Mouse (Mus musculus): Measurements from ENCODE around the gene Zfp422. TPM values are rescaled to one million over a fixed set of nuclear protein-coding genes. Genes with fewer than 3 reads are reported as not detected.

The Zfp422 gene
- polyA plus RNA-seq, 1 experiment from 2014 or later, result 237 TPM

DNA sequence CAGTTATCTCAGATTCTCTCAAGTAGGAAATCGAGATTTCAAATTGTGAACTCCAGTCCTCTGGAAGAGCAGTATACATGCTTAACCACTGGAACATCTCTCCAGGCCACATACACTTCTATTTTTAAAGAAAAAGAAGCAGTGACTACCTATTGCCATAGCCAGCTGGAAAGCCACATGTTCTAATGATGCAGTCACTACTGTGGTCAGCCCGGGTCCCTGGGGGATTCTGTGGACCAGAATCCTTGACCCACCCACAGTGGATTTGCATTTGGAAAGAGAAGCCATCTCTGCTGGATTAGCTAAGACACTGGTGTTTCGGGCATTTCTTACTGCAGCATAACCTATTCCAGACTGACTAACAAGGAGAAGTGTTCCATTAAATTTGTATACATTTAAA is 38.6 kb upstream of the Zfp422 start:
- Histone ChIP-seq H3K27ac (0 out of 2 replicates have a peak overlapping the region, but pooled peaks have one; percentile 36), H3K4me3 (replicated peaks) (no peak overlapping the region), H3K9ac (replicated peaks) (no peak overlapping the region), H3K4me1 (replicated peaks) (peaks cover 55% of the 10 kb centered on the region), H3K36me3 (no peaks in the 10 kb centered on the region), H3K9me3 (no peaks in the 10 kb centered on the region), H3K4me2 (replicated peaks) (no peak overlapping the region), H3K27me3 (peaks cover 2% of the 10 kb centered on the region; the same call in 1 of the 2 replicates)
- ATAC-seq, result no peak
- WGBS, result 44% methylated on average over 3 of the region's 3 CpGs

DNA sequence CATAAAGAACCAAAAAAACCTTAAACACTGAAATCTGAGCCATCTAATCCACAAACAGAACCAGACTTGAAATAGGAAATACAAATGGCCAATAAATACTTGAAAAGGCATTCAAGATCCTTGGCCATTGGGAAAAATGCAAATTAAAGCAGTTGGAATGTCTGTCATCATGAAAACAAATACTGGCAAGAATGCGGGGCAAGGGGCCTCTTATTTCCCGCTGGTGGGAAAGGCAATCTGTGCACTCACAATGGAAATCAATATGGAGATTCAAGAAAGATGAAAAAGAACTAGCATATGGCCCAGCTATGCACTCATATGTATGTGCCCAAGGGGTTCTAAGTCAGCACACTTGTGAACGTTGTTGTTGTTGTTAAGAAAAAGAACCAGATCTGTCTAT is 38.1 kb upstream of the Zfp422 start:
- no peak overlapping the region for H3K4me2 ChIP-seq (replicated peaks)
- no peaks in the 10 kb centered on the region for H3K36me3 ChIP-seq
- H3K4me1 ChIP-seq (replicated peaks), result peaks cover 50% of the 10 kb centered on the region
- no peak for ATAC-seq
- no peaks in the 10 kb centered on the region; the same call in 1 of the 2 replicates for H3K27me3 ChIP-seq
- WGBS, result 16% methylated on average over 3 of the region's 3 CpGs
- 0 out of 2 replicates have a peak overlapping the region, but pooled peaks have one; percentile 35 for H3K27ac ChIP-seq
- no peaks in the 10 kb centered on the region for H3K9me3 ChIP-seq
- no peak overlapping the region for H3K4me3 ChIP-seq (replicated peaks)
- no peak overlapping the region for H3K9ac ChIP-seq (replicated peaks)

DNA sequence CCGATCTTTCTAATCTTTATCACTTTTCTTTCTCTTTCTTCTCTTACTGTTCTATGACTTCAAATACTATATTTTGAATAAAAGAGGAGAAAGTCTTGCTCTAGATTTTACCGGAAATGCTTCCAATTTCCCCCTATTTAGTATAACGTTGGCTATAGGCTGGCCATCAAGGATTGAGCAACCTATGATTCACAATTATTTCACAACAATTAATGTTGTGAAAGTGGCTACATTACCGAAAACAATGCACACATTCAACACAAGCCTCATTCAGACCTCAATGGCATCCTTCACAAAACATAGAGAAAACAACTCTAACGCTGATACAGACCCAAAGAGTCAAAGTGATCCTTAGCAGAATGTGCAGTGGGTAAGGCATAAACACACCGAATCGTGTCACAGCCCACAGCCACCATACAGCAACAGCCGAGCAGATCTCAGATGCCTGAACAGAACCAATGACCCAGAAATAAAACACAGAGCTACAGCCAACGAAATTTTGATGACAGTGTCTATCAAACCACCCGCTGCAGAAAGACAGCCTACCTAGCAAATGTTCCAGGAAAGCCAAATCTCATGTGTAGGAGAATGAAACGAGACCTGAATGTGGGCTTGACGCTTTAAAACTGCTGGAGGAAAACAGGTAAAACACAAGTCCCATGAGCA is 37.4 kb upstream of the Zfp422 start:
- Histone ChIP-seq H3K36me3 (no peaks in the 10 kb centered on the region), H3K4me3 (replicated peaks) (no peak overlapping the region), H3K4me2 (replicated peaks) (no peak overlapping the region), H3K9ac (replicated peaks) (no peak overlapping the region), H3K4me1 (replicated peaks) (peaks cover 44% of the 10 kb centered on the region), H3K9me3 (no peaks in the 10 kb centered on the region), H3K27me3 (no peaks in the 10 kb centered on the region), H3K27ac (no peak overlapping the region)
- no peak for ATAC-seq
- 76% methylated on average over 12 of the region's 12 CpGs for WGBS

DNA sequence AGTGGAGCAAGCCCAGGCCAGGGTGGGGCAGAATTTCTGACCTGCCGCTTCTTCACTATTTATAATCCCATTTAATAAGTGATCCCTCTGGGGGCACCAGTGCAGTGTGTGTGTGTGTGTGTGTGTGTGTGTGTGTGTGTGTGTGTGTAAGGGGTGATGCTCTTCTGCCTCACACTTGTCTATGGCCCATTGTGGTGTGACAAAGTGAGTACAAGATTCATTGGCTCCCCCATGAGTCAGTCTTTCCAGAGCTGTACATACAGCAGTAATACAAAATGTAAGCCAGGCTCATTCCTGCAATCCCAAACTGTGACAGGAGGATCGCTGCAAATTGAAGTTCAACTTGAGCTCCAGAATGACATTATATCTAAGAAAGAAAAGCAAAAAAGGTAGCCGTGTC is 36.0 kb upstream of the Zfp422 start:
- Histone ChIP-seq H3K9me3 (no peaks in the 10 kb centered on the region), H3K4me2 (replicated peaks) (no peak overlapping the region), H3K27ac (no peak overlapping the region), H3K27me3 (no peaks in the 10 kb centered on the region), H3K9ac (replicated peaks) (no peak overlapping the region), H3K36me3 (no peaks in the 10 kb centered on the region), H3K4me3 (replicated peaks) (no peak overlapping the region), H3K4me1 (replicated peaks) (peaks cover 30% of the 10 kb centered on the region)
- 83% methylated on average over 3 of the region's 3 CpGs for WGBS
- no peak; the same call in 1 of the 2 replicates for ATAC-seq

DNA sequence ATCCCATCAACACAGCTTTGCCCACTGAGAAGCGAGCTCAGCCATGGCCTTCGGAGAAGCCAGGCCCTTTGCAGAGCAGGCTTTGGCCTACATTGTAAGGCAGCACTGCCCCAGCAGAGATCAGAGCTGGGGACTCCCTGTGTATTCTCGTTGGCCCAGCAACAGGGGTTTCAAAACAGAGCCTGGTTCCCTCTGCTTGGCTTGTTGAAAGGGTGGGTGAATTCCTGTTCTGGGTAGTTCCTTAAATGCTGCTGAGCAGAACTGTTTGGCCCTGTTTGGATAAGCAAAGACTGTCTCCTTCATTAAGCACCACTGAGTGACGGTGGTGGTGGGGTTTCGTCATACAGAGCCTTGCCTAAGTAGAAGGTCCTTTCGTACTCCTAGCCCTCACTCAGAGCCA is 35.2 kb upstream of the Zfp422 start:
- Histone ChIP-seq H3K4me1 (replicated peaks) (peaks cover 22% of the 10 kb centered on the region), H3K27me3 (no peaks in the 10 kb centered on the region), H3K4me2 (replicated peaks) (no peak overlapping the region), H3K4me3 (replicated peaks) (no peak overlapping the region), H3K36me3 (no peaks in the 10 kb centered on the region), H3K27ac (no peak overlapping the region), H3K9me3 (no peaks in the 10 kb centered on the region), H3K9ac (replicated peaks) (no peak overlapping the region)
- no peak for ATAC-seq
- 84% methylated on average over 6 of the region's 6 CpGs for WGBS

DNA sequence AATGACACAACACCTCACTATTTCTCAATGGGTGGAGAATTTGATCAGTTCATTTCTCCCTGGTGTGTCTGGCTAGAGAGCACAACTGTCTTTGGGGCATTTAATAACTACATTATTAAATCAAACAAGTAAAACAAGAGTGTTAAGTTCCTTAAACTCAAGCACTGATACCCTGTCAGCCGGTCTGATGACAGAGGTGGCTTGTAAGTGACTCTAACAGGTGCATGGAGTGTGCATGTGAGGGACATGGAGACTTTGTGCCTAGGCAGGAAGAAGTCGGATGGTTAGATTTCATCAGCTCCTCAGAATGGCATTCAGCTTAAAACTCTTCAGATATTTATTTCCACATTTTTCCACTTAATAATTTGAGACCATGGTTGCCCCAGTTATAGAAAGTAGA is 34.6 kb upstream of the Zfp422 start:
- H3K36me3 ChIP-seq, result no peaks in the 10 kb centered on the region
- WGBS, result 91% methylated on average over 2 of the region's 2 CpGs
- no peak overlapping the region for H3K4me3 ChIP-seq (replicated peaks)
- no peaks in the 10 kb centered on the region for H3K27me3 ChIP-seq
- no peak overlapping the region for H3K27ac ChIP-seq
- no peak overlapping the region for H3K9ac ChIP-seq (replicated peaks)
- H3K9me3 ChIP-seq, result no peaks in the 10 kb centered on the region
- ATAC-seq, result no peak
- peaks cover 15% of the 10 kb centered on the region for H3K4me1 ChIP-seq (replicated peaks)
- no peak overlapping the region for H3K4me2 ChIP-seq (replicated peaks)

DNA sequence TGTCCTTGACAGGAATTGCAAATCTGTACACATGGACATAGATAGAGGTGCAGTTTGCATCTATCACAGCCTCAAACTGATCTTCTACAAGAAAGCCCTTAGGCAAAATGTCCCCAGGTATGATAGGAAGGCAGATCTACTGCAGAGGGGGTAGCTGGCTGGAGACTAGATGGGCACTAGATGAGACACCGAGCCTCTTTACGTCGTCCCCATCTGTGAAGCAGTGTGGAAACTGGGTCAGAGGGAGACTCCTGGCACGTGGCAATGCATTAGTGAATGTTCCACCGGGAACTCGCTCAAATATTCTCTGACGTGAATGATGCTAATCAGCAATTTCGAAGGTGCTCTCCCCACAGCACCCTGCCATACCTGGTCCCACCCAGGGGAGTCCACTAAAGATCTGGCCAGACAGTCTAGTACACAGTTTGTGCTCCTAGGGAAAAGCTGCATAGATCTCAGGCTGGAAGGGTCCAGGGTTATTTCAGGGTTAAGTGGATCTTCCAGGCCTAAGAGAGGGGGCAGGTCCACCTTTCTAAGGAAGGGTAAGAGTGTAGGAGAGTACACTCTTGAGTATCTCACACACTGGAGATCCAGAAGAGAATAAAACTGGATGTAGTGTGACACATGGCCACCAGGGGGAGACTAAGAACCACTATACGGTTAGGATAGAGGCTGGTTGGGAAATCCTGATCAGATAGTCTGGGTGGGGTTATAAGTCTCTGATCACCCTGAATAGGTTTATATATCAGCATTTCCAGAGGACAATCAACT is 25.1 kb upstream of the Zfp422 start:
- peak; percentile 87 for ATAC-seq

DNA sequence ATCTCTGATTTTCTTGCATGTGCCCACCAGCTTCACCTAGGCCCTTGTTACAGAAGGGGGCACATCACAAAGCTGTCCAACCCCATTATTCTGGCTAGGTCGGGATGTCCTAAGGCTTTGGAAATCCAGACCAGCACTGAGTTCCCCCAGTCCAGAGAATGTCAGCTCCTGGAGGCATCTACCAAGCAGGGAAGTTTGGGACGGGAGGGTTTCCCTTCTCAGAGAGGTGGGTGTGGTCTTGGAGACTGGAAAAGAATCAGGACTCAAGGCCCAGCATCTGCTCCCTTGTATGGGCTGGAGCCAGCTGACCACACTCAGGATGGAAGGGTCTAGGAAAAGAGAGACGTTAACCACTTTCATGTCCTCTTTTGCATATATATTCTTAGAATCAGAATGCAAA is 24.4 kb upstream of the Zfp422 start:
- H3K36me3 ChIP-seq, result no peaks in the 10 kb centered on the region
- H3K4me3 ChIP-seq (replicated peaks), result no peak overlapping the region
- no peak overlapping the region for H3K27ac ChIP-seq
- no peaks in the 10 kb centered on the region for H3K9me3 ChIP-seq
- H3K4me2 ChIP-seq (replicated peaks), result no peak overlapping the region
- WGBS, result 75% methylated on average over 3 of the region's 3 CpGs
- no peaks in the 10 kb centered on the region for H3K27me3 ChIP-seq
- ATAC-seq, result no peak
- H3K4me1 ChIP-seq (replicated peaks), result no peaks in the 10 kb centered on the region
- no peak overlapping the region for H3K9ac ChIP-seq (replicated peaks)

More for the DNA sequence above, 25.1 kb upstream of the Zfp422 start:
- H3K27me3 ChIP-seq, result no peaks in the 10 kb centered on the region
- H3K27ac ChIP-seq, result no peak overlapping the region
- no peaks in the 10 kb centered on the region for H3K4me1 ChIP-seq (replicated peaks)
- H3K4me2 ChIP-seq (replicated peaks), result no peak overlapping the region
- 67% methylated on average over 9 of the region's 9 CpGs for WGBS
- H3K4me3 ChIP-seq (replicated peaks), result no peak overlapping the region
- H3K36me3 ChIP-seq, result no peaks in the 10 kb centered on the region
- H3K9ac ChIP-seq (replicated peaks), result no peak overlapping the region
- no peaks in the 10 kb centered on the region for H3K9me3 ChIP-seq

DNA sequence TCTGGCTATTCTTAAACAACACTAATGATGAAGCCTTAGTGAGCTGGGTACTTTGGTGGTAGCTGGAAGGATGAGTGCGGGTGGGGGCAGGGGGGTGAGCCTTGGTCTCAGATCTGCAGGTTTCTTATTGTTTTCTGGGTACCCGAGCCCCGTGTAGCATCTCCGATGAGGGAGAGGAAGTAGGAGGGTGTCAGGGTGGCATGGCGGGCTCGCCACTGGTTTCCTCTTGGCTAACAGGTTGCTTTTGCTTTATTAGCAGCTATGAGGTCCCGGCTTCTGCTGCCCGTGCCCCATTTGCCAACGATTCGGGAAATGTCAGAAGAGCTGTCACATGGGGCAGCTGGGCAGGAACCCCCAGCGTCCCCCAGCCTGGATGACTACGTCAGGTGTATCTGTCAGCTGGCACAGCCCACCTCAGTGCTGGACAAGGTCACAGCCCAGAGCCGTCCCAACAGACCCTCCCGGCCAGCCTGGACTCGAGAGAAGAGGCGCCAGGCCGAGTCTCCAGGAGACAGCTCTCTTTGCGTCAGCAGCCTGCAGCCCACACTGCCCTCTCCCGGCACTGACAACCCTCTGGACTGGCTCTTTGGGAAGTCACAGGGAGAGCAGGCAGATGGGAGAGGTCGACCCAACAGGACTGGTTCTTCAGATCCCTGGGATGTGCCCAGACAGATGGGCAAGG is 22.8 kb upstream of the Zfp422 start:
- Histone ChIP-seq H3K27ac (no peak overlapping the region), H3K27me3 (no peaks in the 10 kb centered on the region), H3K9me3 (no peaks in the 10 kb centered on the region), H3K36me3 (no peaks in the 10 kb centered on the region), H3K4me1 (replicated peaks) (no peaks in the 10 kb centered on the region), H3K4me2 (replicated peaks) (no peak overlapping the region), H3K4me3 (replicated peaks) (no peak overlapping the region), H3K9ac (replicated peaks) (no peak overlapping the region)
- 85% methylated on average over 20 of the region's 20 CpGs for WGBS
- ATAC-seq, result no peak

DNA sequence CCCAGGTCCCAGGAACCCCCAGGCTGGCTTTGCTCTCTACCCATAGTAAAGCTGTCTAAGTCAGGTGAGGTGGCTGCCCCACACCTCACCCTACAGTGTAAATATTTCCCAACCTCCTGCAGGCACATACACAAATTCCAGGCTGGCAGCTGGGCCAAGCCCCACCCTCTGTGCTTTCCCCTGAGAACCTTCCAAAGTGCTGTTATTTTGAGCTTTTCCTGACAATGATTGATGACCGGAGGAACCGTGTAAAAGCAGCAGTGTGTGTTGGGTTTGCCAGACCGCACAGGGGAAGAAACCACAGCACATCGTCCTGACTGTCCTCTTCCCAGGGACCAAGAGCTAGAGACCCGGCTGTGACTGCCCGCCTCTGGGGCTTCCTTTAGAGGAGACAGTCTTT is 21.6 kb upstream of the Zfp422 start, which contains the start of gene Depp1:
Gene Depp1, plus strand, starts transcription at position 204 of the 400 bp plus-strand sequence.
- WGBS, result 87% methylated on average over 6 of the region's 6 CpGs
- Histone ChIP-seq H3K4me2 (replicated peaks) (no peak within 1 kb of the TSS), H3K36me3 (peaks cover 8% of the 10 kb centered on the region; the same call in 1 of the 2 replicates), H3K4me1 (replicated peaks) (no peaks in the 10 kb centered on the region), H3K9me3 (no peaks in the 10 kb centered on the region), H3K27me3 (no peaks in the 10 kb centered on the region), H3K27ac (no peak within 1 kb of the TSS), H3K9ac (replicated peaks) (no peak within 1 kb of the TSS), H3K4me3 (replicated peaks) (no peak within 1 kb of the TSS)
- ATAC-seq, result no peak

DNA sequence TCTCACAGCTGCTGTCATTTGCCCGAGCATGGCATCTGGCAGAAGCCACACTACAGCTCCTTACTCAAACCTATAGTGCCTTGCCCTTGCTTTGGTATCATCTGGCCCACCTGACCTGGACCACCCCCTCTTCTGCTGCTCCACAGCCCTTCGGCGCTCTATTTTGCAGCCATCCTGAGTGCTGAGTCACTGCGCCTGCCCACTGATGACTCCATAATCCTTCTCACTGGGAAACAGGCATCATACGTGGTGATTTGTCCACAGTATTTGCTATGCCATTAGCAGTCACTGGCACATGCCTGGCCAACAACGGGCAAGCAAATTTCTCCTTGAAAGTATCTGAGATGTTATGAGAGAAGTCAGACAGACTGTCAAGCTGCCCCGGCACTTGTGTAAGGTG is 21.0 kb upstream of the Zfp422 start:
- no peak for ATAC-seq
- H3K4me3 ChIP-seq (replicated peaks), result no peak overlapping the region
- no peak overlapping the region for H3K4me2 ChIP-seq (replicated peaks)
- H3K9ac ChIP-seq (replicated peaks), result no peak overlapping the region
- H3K27ac ChIP-seq, result no peak overlapping the region
- no peaks in the 10 kb centered on the region for H3K27me3 ChIP-seq
- H3K36me3 ChIP-seq, result peaks cover 14% of the 10 kb centered on the region
- WGBS, result 92% methylated on average over 7 of the region's 7 CpGs
- no peaks in the 10 kb centered on the region for H3K9me3 ChIP-seq
- H3K4me1 ChIP-seq (replicated peaks), result no peaks in the 10 kb centered on the region

DNA sequence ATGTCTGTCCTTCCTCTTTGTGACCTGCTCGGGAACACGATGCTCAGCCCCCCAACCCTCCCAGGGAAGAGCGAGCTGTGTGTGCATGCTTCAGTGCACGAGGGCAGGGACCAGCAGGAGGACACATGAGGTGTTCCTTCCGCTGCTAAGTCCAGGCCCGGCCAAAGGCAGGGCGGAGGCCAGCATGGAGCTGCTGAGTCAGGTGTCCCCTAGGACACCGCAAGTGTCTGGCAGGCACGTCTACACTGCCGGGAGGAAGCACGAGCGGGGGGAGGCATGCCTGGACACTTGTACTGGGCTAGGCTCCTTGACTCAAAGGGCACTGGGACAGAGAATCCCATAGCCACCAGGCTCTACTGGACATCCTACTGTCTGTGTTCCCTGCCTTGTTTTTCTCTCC is 19.0 kb upstream of the Zfp422 start:
- Histone ChIP-seq H3K27ac (no peak overlapping the region), H3K9me3 (no peaks in the 10 kb centered on the region), H3K27me3 (no peaks in the 10 kb centered on the region), H3K36me3 (peaks cover 19% of the 10 kb centered on the region), H3K4me1 (replicated peaks) (no peaks in the 10 kb centered on the region), H3K4me3 (replicated peaks) (no peak overlapping the region), H3K9ac (replicated peaks) (no peak overlapping the region), H3K4me2 (replicated peaks) (no peak overlapping the region)
- peak; percentile 48 for ATAC-seq
- 78% methylated on average over 12 of the region's 12 CpGs for WGBS

Data from midbrain, embryonic 13.5 days (tissue).